Mouse (Mus musculus): Measurements from ENCODE around the gene Scamp2.

Scamp2 gene

GRCm38 (mm10) chr9:57550126-57550862 is 10.4 kb upstream of the Scamp2 start:
- no peak for DNase-seq (ENCODE audit: low spot score in 2 of 2)

DNA sequence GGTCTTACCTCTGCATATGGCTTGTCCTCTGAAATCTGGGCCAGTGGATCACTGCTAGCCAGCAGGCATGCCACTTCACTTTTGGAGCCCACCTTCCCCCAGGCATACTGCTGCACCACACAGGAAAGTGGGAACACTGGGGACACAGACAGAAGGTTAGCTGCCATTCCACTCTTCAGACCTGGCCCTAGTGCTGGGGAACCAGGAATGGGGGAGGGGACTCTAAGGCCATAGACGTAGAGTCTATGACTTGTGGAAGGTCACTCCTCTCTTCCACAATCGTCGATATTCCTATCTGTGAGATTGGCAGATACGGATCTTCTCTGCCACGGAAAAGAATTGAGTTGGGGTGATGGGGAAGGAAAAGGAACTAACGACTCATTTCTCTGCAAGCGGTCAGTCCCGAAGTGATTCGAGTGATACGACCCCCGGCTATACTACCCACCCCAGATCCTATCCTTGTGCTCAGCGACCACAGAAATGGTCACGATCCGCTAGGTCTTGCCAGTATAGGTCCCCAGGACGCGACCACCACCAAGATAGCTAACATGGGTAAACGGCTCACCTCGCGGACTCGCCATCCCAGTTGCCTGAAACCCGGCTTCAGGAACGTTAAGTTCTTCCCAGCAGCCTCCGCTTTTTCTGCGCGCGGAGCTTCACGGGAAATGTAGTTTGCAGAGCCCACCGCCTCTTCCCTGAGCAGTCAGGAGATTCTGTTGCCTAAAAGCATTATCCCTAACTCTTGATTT is 8.4 kb upstream of the Scamp2 start, which contains the start of gene Mpi:
TSS of gene Mpi (minus strand) at position 625 of the 749 bp plus-strand sequence.
- peak in 1 of 2 experiments; percentile 63 for DNase-seq (ENCODE audit: low spot score in 2 of 2)

DNA sequence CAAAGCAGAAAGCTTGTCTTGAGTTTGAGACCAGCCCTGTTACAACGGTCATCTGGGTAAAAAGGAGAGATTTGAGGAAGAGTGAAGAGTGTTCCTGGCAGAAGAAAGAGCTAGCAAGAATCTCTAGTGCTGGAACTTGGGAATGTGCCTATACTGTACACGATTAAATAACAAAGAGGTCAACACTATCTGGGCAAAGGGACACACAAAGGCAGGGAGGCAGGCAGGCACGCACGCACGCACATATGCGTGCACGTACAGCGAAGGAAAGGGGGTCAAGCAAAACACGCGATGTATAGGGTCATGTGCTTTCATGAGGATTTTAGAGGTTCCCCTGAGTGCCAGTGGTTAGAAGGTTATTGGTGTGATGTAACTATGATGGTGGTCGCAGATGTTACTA is 7.6 kb upstream of the Scamp2 start:
- no peak for DNase-seq (ENCODE audit: low spot score in 2 of 2)

GRCm38 (mm10) chr9:57554753-57555152 is 6.0 kb upstream of the Scamp2 start:
- no peak for DNase-seq (ENCODE audit: low spot score in 2 of 2)

GRCm38 (mm10) chr9:57557215-57557614 is 3.5 kb upstream of the Scamp2 start:
- no peak for DNase-seq (ENCODE audit: low spot score in 2 of 2)

DNA sequence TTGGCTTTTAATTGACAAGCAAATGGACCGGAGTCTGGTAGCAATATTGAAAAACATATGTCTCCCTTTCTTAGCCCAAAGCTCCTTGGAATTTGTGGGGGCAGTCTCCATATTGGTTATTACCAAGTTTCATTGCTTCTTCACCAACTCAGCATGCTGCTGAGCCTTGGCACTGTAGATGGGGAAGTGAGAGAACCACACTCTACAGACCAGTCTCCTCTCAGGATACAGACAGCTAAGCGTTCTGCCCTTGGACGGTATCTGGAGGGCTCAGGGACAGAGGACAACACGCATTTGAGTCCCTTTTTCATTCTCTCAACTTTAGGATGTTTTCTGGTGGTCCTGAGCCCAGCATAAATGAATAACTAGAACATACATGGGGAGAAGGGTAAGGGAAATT is 2.1 kb upstream of the Scamp2 start:
- DNase-seq (ENCODE audit: low spot score in 2 of 2), result no peak

- no peak for DNase-seq (ENCODE audit: low spot score in 2 of 2)
These were observed 1.2 kb upstream of the Scamp2 start for GRCm38 (mm10) chr9:57559568-57559967.

GRCm38 (mm10) chr9:57560263-57560662 is 480 bp upstream of the Scamp2 start:
- DNase-seq (ENCODE audit: low spot score in 2 of 2), result no peak

DNA sequence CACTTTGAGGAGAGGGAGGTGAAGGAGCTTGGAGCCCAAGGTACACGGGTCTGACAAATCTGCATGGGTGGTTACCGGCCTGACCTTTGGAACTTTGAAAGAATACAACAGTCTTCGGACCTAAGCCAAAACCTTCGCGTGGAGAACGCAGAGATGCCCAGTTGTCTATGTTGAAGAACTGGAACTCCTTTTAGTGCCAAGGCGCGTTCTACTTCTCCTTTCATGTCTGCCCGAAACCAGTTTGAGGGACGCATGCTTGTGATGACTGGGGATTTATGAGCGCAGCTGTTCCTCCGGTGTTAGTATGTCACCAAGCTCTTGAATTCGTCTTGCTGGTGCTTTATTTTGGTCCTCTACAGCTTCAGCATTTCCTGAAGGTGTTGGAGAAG is 962 bp downstream of the Scamp2 start:
- peak in 1 of 2 experiments; percentile 54 for DNase-seq (ENCODE audit: low spot score in 2 of 2)

GRCm38 (mm10) chr9:57562896-57563372 is 2.2 kb downstream of the Scamp2 start:
- DNase-seq (ENCODE audit: low spot score in 2 of 2), result no peak

- no peak for DNase-seq (ENCODE audit: low spot score in 2 of 2)
These were observed 3.9 kb downstream of the Scamp2 start for GRCm38 (mm10) chr9:57564609-57565008.

GRCm38 (mm10) chr9:57565741-57566221 is 5.0 kb downstream of the Scamp2 start:
- no peak for DNase-seq (ENCODE audit: low spot score in 2 of 2)

DNA sequence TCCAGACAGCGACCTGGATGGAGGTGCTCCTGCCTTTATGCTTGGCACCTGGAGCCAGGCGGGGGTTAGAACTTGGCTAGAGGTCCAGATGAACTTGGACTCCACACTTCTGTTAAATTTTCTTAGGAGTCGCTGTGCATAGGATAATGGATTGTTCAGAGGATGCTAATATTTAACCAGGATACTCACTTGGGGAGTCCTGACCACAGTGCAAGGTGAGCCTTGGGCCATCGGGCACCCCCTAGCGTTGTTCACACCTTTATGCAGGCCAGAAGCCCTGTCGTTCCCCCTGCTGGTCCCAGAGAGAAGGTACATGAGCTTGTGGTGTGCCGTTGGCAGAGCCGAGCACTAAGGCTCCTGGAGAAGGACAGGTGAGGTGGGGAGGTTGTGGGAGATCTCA is 6.1 kb downstream of the Scamp2 start:
- DNase-seq (ENCODE audit: low spot score in 2 of 2), result no peak

DNA sequence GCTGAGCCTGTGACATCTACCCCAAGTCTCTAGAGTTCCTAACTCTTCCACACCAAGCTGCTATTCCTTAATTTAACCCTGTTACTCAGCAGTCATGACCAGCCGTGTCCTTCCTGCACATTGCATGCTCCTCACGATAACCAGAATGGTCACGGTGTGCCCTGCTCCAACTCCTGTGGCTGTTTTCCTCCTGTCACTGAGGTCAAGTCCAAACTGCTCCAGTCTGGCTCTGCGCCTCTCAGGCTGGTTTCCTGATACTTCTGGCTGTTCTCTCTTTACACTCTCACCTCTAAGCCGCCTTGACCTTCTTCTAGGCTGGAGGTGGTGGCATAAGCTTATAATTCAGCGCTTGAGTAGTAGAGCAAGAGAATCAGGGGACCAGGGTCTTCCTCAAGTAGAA is 7.8 kb downstream of the Scamp2 start:
- DNase-seq (ENCODE audit: low spot score in 2 of 2), result no peak

DNA sequence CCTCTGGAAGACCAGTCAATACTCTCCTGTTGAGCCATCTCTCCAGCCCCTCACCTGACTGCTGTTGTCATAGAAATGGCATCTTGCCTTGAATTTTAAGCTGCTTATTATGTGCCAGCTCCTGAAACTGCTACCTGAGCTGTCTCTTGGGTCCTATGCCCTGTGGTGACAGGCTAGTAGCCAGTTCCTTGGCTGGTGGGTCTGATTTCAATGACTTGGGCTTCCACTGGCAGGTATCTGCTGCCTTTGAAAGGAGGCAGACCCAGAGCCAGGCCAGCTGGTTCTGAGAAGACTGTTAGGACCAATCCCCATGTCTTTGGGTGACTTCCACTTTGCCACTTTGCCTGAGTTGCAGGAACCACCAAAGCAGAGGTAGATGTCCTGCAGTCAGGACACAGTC is 13.7 kb downstream of the Scamp2 start:
- DNase-seq (ENCODE audit: low spot score in 2 of 2), result no peak

- DNase-seq (ENCODE audit: low spot score in 2 of 2), result no peak
These were observed 14.8 kb downstream of the Scamp2 start for GRCm38 (mm10) chr9:57575577-57575976.

- no peak for DNase-seq (ENCODE audit: low spot score in 2 of 2)
These were observed 16.6 kb downstream of the Scamp2 start for GRCm38 (mm10) chr9:57577144-57577849.

DNA sequence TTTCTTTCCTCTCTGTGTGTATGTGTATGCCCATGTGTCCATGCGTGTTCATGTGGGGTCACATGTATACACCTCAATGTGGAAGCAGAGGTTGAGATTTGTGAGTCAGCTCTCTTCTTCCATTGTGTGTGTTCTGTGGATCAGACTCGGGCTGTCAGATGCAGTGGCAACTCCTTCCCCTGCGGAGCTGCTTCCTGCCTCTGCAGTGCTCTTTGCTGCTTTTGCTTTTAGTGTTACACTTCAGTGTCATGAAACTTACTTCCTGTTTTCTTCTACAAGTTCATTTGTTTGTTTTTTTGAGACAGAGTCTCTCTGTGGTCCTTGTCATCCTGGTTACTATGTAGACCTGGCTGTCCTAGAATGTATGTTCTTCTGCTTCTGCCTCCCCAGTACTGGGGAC is 24.2 kb downstream of the Scamp2 start:
- no peak for DNase-seq (ENCODE audit: low spot score in 2 of 2)

GRCm38 (mm10) chr9:57589224-57590126 is 28.7 kb downstream of the Scamp2 start, which contains the start of gene Ulk3:
TSS of gene Ulk3 (plus strand) at chr9:57589452.
- DNase-seq (ENCODE audit: low spot score in 2 of 2), result peak; percentile 71 to 87

DNA sequence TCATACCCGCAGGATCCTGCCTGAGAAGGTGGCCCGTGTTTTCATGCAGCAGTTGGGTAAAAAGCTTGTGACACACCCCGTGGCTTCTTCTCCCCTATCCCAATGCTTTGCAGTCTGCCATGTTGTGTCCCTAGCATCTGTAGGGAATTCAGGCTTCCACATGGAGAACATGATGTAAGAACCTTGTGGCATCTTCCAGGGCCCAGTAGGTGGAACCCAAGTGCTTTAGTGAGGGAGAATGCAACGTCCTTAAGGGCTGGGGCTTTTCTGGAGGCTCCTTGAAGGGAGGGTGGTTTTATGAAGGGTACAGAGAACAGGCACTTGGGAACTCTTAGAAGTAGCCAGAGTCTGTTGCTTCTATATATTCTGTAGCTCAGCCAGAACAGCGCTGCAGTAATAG is 30.0 kb downstream of the Scamp2 start:
- DNase-seq (ENCODE audit: low spot score in 2 of 2), result no peak

Data from spleen, postnatal 10 days (tissue).